Mouse (Mus musculus) heart, postnatal 0 days (tissue): Measurements from ENCODE around the gene Dync2li1. TPM values are rescaled to one million over a fixed set of nuclear protein-coding genes. Genes with fewer than 3 reads are reported as not detected.

Experiments
- ATAC-seq: fragments of 200-750 bp; cut with Nextera tagmentation; 2 replicates; pipeline ENCODE4 v1.8.0; 2017; ENCODE audit warnings: low read depth, moderate number of reproducible peaks, moderate library complexity; ENCODE audit not compliant: insufficient read depth
- DNase-seq: peaks from one replicate; pipeline ENCODE4 v3.0.0-alpha.2; 2016; ENCODE audit warnings: low spot score
- H3K27ac ChIP-seq: fragments of 300-500 bp; sonication (generic); 2 replicates; pipeline ENCODE4 v1.5.1; 2014; ENCODE audit warnings: low read depth, mild to moderate bottlenecking
- H3K27me3 ChIP-seq: fragments of 300-500 bp; sonication (generic); 2 replicates; pipeline ENCODE4 v1.6.1; 2014; ENCODE audit warnings: low read length, mixed read lengths; ENCODE audit not compliant: control insufficient read depth, insufficient read depth
- H3K36me3 ChIP-seq: fragments of 300-500 bp; sonication (generic); replicated peaks from 2 replicates; pipeline ENCODE4 v1.6.1; 2014; ENCODE audit warnings: low read length, mixed read lengths; ENCODE audit not compliant: control insufficient read depth, insufficient read depth
- H3K4me1 ChIP-seq: fragments of 300-500 bp; sonication (generic); 2 replicates; pipeline ENCODE4 v1.6.1; 2014; ENCODE audit warnings: antibody characterized with exemption; ENCODE audit not compliant: control insufficient read depth, insufficient read depth
- H3K4me2 ChIP-seq: fragments of 300-500 bp; sonication (generic); 2 replicates; pipeline ENCODE4 v1.6.1; 2014; ENCODE audit warnings: low read depth, mild to moderate bottlenecking, low read length, moderate library complexity
- H3K4me3 ChIP-seq: fragments of 300-500 bp; sonication (generic); 2 replicates; pipeline ENCODE4 v1.5.1; 2014; ENCODE audit warnings: low read depth, low read length
- H3K9ac ChIP-seq: fragments of 300-500 bp; sonication (generic); replicated peaks from 2 replicates; pipeline ENCODE4 v1.6.1; 2014; ENCODE audit warnings: low read depth, low read length, mixed read lengths
- H3K9me3 ChIP-seq: fragments of 300-500 bp; sonication (generic); replicated peaks from 2 replicates; pipeline ENCODE4 v1.6.1; 2016; ENCODE audit warnings: low read length; ENCODE audit not compliant: control insufficient read depth
- CTCF ChIP-seq: IDR thresholded peaks from 2 replicates; pipeline ENCODE4 v1.5.1; 2016; ENCODE audit warnings: antibody characterized with exemption, control low read depth, low read depth
- EP300 ChIP-seq: IDR thresholded peaks from 2 replicates; pipeline ENCODE4 v1.6.1; 2016; ENCODE audit warnings: antibody characterized with exemption, low read depth
- WGBS: fragments of 180-500 bp; shearing (Covaris S2); extraction: QIAGEN DNeasy Blood & Tissue Kit; methylation state at CpG from one replicate; pipeline ENCODE4 v1.1.7; 2014; 5-methylcytosine and 5-hydroxymethylcytosine counted together
- polyA plus RNA-seq: library from polyadenylated mRNA; unstranded; fragments of >200 nt; fragmentation: Nextera tagmentation; extraction: Ambion mirVana; gene quantifications from 2 replicates; pipeline ENCODE4 v1.2.1, GENCODE M21; 2015
- total RNA-seq: library from RNA; depleted of rRNA; stranded (reverse); fragments of >200 nt; gene quantifications from 2 replicates; pipeline ENCODE4 v1.2.3, GENCODE M21; 2014; ENCODE audit warnings: low replicate concordance

The Dync2li1 gene
- total and polyA plus RNA-seq, 2 experiments from 2014 or later = 6.6 TPM; not detected in 1

DNA sequence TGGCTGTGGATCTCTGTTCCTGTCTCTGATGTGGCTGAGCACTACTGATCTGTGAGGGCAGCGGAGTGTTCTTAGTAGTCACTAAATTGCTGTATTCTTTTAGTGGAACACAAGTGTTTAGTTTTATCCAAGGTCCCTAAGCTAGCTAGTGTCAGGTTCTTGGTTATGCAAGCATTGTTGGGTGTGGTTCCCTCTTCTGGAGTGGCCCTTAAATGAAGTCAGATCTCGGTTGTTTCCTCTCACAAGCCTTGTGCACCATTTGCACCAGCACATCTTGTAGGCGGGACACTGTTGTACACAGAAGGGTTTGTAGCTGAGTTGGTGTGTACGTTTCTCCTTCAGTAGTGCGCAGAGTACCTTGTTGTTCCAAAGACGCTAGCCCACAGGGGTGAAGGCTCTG lies 11.7 kb downstream of the Dync2li1 start:
- H3K27me3 ChIP-seq = no peaks in the 10 kb centered on the region
- no peak overlapping the region for H3K27ac ChIP-seq
- no peaks in the 10 kb centered on the region for H3K4me1 ChIP-seq
- H3K4me2 ChIP-seq = no peak overlapping the region
- no peaks in the 10 kb centered on the region for H3K36me3 ChIP-seq
- H3K4me3 ChIP-seq = no peak overlapping the region
- no peak overlapping the region for H3K9ac ChIP-seq
- no peak for TF ChIP-seq CTCF
- TF ChIP-seq EP300 = no peak
- H3K9me3 ChIP-seq = no peaks in the 10 kb centered on the region
- ATAC-seq (no peak), DNase-seq (no peak)
- WGBS = 85% methylated on average over 6 of the region's 6 CpGs

DNA sequence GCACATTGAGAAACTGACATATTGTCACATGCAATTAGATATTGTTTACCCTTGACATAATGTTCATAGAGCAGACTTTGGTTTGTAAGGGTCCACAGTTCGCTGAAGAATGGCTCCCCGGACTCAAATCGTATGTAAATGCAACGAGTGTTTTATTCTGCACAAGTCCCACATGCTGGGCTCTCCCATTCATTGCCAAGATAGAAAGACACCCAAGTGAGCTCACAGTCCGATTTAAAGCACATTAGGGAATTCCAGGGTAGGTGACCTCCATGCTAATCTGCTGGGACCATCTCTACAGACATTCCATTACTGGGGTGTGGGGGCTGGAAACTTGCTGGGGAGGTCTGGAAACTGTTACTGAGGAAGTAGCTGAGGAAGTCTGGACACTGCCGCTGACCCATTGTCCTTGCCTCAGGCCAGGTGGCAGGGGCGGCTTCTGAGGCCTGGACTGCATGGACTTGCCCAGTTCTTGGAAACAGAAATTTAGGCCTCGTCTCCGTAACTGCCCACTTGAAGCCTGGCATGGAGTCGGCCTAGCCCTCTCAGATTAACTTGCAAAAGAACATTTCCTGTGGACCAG lies 13.6 kb downstream of the Dync2li1 start:
- no peak overlapping the region for H3K9ac ChIP-seq
- no peaks in the 10 kb centered on the region for H3K9me3 ChIP-seq
- H3K36me3 ChIP-seq = no peaks in the 10 kb centered on the region
- TF ChIP-seq CTCF (no peak), EP300 (no peak)
- no peak overlapping the region for H3K4me3 ChIP-seq
- H3K4me1 ChIP-seq = 0 out of 2 replicates have a peak, but pooled peaks cover 3% of the 10 kb centered on the region
- H3K27me3 ChIP-seq = no peaks in the 10 kb centered on the region
- DNase-seq (no peak), ATAC-seq (no peak)
- H3K27ac ChIP-seq = no peak overlapping the region
- H3K4me2 ChIP-seq = no peak overlapping the region
- 69% methylated on average over 10 of the region's 10 CpGs for WGBS

DNA sequence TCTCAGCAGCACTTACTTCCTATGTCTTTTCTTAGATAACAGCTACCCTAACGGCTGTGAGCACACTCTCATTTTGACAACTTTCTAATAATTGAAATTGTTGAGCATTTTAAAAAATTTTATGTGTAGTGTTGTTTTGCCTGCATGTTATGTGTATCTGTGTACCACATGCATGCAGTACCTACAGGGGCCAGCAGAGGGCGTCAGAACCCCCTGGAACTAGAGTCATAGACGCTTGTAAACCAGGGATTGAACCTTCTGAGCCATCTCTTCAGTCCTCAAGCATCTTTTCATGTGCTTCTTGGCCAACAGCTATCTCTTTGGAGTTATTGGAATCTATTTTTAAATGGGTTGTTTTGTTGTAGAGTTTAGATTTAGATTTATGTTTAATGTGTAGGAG lies 15.6 kb downstream of the Dync2li1 start:
- Histone ChIP-seq H3K27me3 (no peaks in the 10 kb centered on the region), H3K4me3 (no peak overlapping the region), H3K27ac (no peak overlapping the region), H3K4me2 (no peak overlapping the region), H3K36me3 (no peaks in the 10 kb centered on the region), H3K4me1 (0 out of 2 replicates have a peak, but pooled peaks cover 3% of the 10 kb centered on the region), H3K9me3 (no peaks in the 10 kb centered on the region), H3K9ac (no peak overlapping the region)
- 46% methylated on average over 3 of the region's 3 CpGs for WGBS
- ATAC-seq (no peak), DNase-seq (no peak)
- peak; percentile 50 for TF ChIP-seq CTCF
- TF ChIP-seq EP300 = no peak

DNA sequence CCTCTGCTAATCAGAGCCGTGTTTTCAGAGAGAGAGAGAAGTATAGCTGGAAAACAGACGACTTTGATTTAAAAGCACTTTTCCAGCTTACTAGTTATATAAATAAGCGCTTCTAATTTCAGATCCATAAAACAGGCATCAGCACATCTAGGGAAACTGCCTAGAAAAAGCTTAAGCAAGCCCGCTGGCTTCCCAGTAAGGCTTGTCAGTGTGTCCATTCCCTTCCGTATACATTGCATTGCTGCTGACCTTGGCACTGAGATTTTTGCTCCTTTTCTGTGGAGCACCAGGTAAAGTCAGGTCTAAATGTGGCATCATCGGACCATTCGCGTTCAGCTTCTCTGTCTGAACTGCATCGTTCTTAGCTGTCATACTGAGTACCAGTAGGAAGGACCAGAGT lies 16.0 kb downstream of the Dync2li1 start:
- Histone ChIP-seq H3K4me3 (no peak overlapping the region), H3K27ac (no peak overlapping the region), H3K9ac (no peak overlapping the region), H3K4me2 (no peak overlapping the region), H3K27me3 (no peaks in the 10 kb centered on the region), H3K36me3 (no peaks in the 10 kb centered on the region), H3K4me1 (0 out of 2 replicates have a peak, but pooled peaks cover 3% of the 10 kb centered on the region), H3K9me3 (no peaks in the 10 kb centered on the region)
- no peak for TF ChIP-seq CTCF
- TF ChIP-seq EP300 = no peak
- DNase-seq (no peak), ATAC-seq (no peak)
- 85% methylated on average over 9 of the region's 9 CpGs for WGBS

DNA sequence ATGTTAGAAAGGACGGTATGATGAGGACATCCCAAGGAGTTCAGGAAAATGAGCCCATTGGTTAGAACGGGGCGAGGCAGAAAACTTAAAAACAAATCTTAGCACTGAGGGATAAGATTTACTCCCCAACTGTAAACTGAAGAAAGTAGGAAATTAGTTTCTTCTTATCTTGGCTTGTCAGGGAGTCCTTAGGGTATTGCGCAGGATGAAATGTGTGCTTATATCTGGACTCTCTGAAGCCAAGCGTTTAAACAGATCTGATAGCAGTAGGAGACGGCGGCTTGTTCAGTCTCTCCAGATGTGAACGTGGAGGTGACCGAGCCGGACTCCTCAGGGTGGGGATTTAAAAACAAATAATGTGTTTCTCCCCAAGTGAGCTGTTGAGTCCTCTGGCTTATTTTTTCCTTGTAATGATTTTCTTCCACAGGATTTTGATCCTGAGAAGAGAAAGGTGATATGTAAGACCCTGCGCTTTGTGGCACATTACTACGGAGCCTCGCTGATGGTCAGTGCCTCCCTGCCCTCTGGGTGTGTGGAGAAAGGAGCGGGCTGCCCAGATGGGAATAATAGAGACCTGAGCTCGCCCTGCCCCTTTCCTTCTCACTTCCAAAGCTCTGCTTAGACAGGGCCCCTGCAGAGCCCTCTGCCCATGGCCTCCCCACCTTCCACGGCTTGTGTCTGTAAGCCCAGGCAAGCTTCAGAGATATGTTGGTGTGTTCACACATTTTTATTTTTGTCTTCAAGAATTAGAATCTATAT lies 18.2 kb downstream of the Dync2li1 start:
- 55% methylated on average over 16 of the region's 16 CpGs for WGBS
- DNase-seq (no peak), ATAC-seq (0 out of 2 replicates have a peak, but pooled peaks have one; percentile 17)
- Histone ChIP-seq H3K27me3 (no peaks in the 10 kb centered on the region), H3K36me3 (no peaks in the 10 kb centered on the region), H3K4me1 (0 out of 2 replicates have a peak, but pooled peaks cover 3% of the 10 kb centered on the region), H3K27ac (no peak overlapping the region), H3K4me2 (no peak overlapping the region; the same call in 1 of the 2 replicates), H3K9me3 (no peaks in the 10 kb centered on the region), H3K4me3 (no peak overlapping the region), H3K9ac (no peak overlapping the region)
- TF ChIP-seq EP300 (no peak), CTCF (no peak)
